Mouse (Mus musculus): Measurements from ENCODE around the gene Mgat5. TPM values are rescaled to one million over a fixed set of nuclear protein-coding genes. Genes with fewer than 3 reads are reported as not detected.

Gene Mgat5
- polyA plus RNA-seq, 1 experiment from 2014 or later = 15.0 TPM

DNA sequence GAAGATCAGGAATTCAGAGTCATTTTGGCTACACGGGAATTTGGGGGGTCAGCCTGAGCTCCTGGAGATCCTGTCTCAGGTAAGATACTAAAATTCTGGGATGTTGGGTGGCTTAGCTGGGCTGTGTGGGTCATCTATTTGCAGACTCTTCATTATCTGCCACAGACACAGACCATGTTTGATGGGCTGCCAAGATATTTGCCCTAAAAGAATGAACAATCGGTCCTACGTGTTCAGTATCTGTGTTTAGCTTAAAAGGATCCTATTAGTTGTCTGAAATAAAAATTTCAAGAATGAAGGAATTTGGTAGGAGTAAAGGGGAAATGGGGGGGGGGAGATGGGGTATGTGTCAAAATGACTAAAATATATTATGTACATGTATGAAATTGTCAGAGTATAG lies 105.9 kb downstream of the Mgat5 start:
- WGBS = 93% methylated on average over 3 of the region's 3 CpGs

GRCm38 (mm10) chr1:127313652-127314350 lies 109.0 kb downstream of the Mgat5 start:
- Histone ChIP-seq H3K4me3 (no peak overlapping the region), H3K9me3 (no peaks in the 10 kb centered on the region), H3K4me1 (replicated peaks) (peaks cover 26% of the 10 kb centered on the region), H3K36me3 (no peaks in the 10 kb centered on the region), H3K27me3 (no peaks in the 10 kb centered on the region), H3K4me2 (no peak overlapping the region), H3K9ac (no peak overlapping the region), H3K27ac (replicated peaks) (no peak overlapping the region)
- 36% methylated on average over 8 of the region's 8 CpGs for WGBS
- ATAC-seq (ENCODE audit: low FRiP score, low read depth) = no peak

More for the DNA sequence above, 105.9 kb downstream of the Mgat5 start:
- H3K4me2 ChIP-seq = no peak overlapping the region
- peaks cover 10% of the 10 kb centered on the region for H3K4me1 ChIP-seq (replicated peaks)
- no peak overlapping the region for H3K9ac ChIP-seq
- no peak overlapping the region for H3K4me3 ChIP-seq
- H3K27ac ChIP-seq (replicated peaks) = no peak overlapping the region
- ATAC-seq (ENCODE audit: low FRiP score, low read depth) = no peak
- no peaks in the 10 kb centered on the region for H3K36me3 ChIP-seq
- H3K27me3 ChIP-seq = no peaks in the 10 kb centered on the region
- no peaks in the 10 kb centered on the region for H3K9me3 ChIP-seq

GRCm38 (mm10) chr1:127315763-127316627 lies 111.2 kb downstream of the Mgat5 start:
- H3K9me3 ChIP-seq = no peaks in the 10 kb centered on the region
- ATAC-seq (ENCODE audit: low FRiP score, low read depth) = no peak
- peaks cover 30% of the 10 kb centered on the region for H3K4me1 ChIP-seq (replicated peaks)
- H3K27ac ChIP-seq (replicated peaks) = 0 out of 2 replicates have a peak overlapping the region, but pooled peaks have one; percentile 30
- 84% methylated on average over 13 of the region's 13 CpGs for WGBS
- no peak overlapping the region for H3K9ac ChIP-seq
- H3K4me2 ChIP-seq = no peak overlapping the region
- H3K27me3 ChIP-seq = no peaks in the 10 kb centered on the region
- H3K36me3 ChIP-seq = no peaks in the 10 kb centered on the region
- H3K4me3 ChIP-seq = no peak overlapping the region

DNA sequence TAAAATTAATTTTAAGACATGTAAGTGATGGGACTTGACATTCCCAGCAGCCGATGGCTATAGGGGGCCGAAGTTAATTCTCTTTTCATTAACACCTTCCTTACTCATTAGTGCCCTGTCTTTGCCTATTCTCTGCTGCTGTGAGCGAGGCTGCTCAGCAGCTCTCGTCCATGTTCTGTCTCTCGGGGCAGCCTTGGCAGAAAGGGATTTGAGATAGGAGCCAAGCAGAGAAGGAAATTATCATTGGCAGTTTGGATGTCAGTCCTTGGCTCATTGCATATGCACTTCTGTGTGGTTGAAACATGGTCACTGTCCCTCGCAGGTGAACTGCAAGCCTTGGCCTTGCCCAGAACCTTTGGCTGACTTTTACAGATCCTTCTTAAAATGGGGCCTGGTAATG lies 111.8 kb downstream of the Mgat5 start:
- Histone ChIP-seq H3K36me3 (no peaks in the 10 kb centered on the region), H3K27me3 (no peaks in the 10 kb centered on the region), H3K27ac (replicated peaks) (0 out of 2 replicates have a peak overlapping the region, but pooled peaks have one; percentile 28), H3K4me3 (no peak overlapping the region), H3K4me1 (replicated peaks) (peaks cover 30% of the 10 kb centered on the region), H3K9me3 (no peaks in the 10 kb centered on the region), H3K9ac (no peak overlapping the region), H3K4me2 (no peak overlapping the region)
- no peak for ATAC-seq (ENCODE audit: low FRiP score, low read depth)
- WGBS = 49% methylated on average over 6 of the region's 6 CpGs

GRCm38 (mm10) chr1:127317541-127317940 lies 112.7 kb downstream of the Mgat5 start:
- Histone ChIP-seq H3K9me3 (no peaks in the 10 kb centered on the region), H3K27ac (replicated peaks) (no peak overlapping the region), H3K4me1 (replicated peaks) (peaks cover 38% of the 10 kb centered on the region), H3K27me3 (no peaks in the 10 kb centered on the region), H3K36me3 (no peaks in the 10 kb centered on the region), H3K4me2 (no peak overlapping the region), H3K9ac (no peak overlapping the region), H3K4me3 (no peak overlapping the region)
- WGBS = 75% methylated on average over 9 of the region's 9 CpGs
- no peak for ATAC-seq (ENCODE audit: low FRiP score, low read depth)

GRCm38 (mm10) chr1:127318486-127318885 lies 113.7 kb downstream of the Mgat5 start:
- no peak overlapping the region for H3K9ac ChIP-seq
- H3K36me3 ChIP-seq = no peaks in the 10 kb centered on the region
- no peak overlapping the region for H3K27ac ChIP-seq (replicated peaks)
- no peak overlapping the region for H3K4me2 ChIP-seq
- H3K4me1 ChIP-seq (replicated peaks) = peaks cover 35% of the 10 kb centered on the region
- WGBS = 83% methylated on average over 7 of the region's 7 CpGs
- ATAC-seq (ENCODE audit: low FRiP score, low read depth) = no peak
- no peaks in the 10 kb centered on the region for H3K27me3 ChIP-seq
- no peak overlapping the region for H3K4me3 ChIP-seq
- H3K9me3 ChIP-seq = no peaks in the 10 kb centered on the region

DNA sequence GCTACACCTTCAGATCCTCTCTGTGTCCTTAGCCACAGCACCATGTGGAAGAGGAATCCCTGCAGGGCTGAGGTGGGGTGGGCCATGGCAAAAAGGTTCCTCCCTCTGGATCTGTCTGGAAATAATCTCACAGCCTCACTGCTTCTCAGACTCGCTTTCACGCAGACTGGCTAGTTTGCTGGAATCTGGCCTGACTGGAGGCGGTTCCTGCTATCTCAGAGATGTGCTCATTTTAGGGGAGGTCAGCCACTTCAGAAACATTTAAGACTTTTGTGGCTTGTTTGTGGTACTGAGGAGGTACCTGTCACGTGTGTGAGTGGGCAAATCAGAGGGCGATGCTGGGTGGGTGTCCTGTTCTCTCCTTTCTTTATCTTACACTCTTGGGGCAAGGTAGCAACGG lies 115.0 kb downstream of the Mgat5 start:
- Histone ChIP-seq H3K36me3 (no peaks in the 10 kb centered on the region), H3K4me2 (no peak overlapping the region), H3K4me1 (replicated peaks) (peaks cover 28% of the 10 kb centered on the region), H3K4me3 (no peak overlapping the region), H3K27me3 (no peaks in the 10 kb centered on the region), H3K9ac (no peak overlapping the region), H3K27ac (replicated peaks) (no peak overlapping the region), H3K9me3 (no peaks in the 10 kb centered on the region)
- 87% methylated on average over 6 of the region's 6 CpGs for WGBS
- ATAC-seq (ENCODE audit: low FRiP score, low read depth) = no peak

- no peak for ATAC-seq (ENCODE audit: low FRiP score, low read depth)
- no peak overlapping the region for H3K9ac ChIP-seq
- peaks cover 34% of the 10 kb centered on the region for H3K4me1 ChIP-seq (replicated peaks)
- no peaks in the 10 kb centered on the region for H3K9me3 ChIP-seq
- H3K4me2 ChIP-seq = no peak overlapping the region
- no peaks in the 10 kb centered on the region for H3K27me3 ChIP-seq
- no peak overlapping the region for H3K4me3 ChIP-seq
- no peak overlapping the region for H3K27ac ChIP-seq (replicated peaks)
- no peaks in the 10 kb centered on the region for H3K36me3 ChIP-seq
- 91% methylated on average over 10 of the region's 10 CpGs for WGBS
Observed at GRCm38 (mm10) chr1:127320956-127321355, 116.1 kb downstream of the Mgat5 start.

- ATAC-seq (ENCODE audit: low FRiP score, low read depth) = no peak
- H3K4me3 ChIP-seq = no peak overlapping the region
- 70% methylated on average over 3 of the region's 3 CpGs for WGBS
- H3K27me3 ChIP-seq = no peaks in the 10 kb centered on the region
- no peak overlapping the region for H3K4me2 ChIP-seq
- no peak overlapping the region for H3K9ac ChIP-seq
- no peaks in the 10 kb centered on the region for H3K36me3 ChIP-seq
- H3K4me1 ChIP-seq (replicated peaks) = peaks cover 28% of the 10 kb centered on the region
- no peaks in the 10 kb centered on the region for H3K9me3 ChIP-seq
- 0 out of 2 replicates have a peak overlapping the region, but pooled peaks have one; percentile 36 for H3K27ac ChIP-seq (replicated peaks)
Observed at GRCm38 (mm10) chr1:127321638-127322037, 116.8 kb downstream of the Mgat5 start.

DNA sequence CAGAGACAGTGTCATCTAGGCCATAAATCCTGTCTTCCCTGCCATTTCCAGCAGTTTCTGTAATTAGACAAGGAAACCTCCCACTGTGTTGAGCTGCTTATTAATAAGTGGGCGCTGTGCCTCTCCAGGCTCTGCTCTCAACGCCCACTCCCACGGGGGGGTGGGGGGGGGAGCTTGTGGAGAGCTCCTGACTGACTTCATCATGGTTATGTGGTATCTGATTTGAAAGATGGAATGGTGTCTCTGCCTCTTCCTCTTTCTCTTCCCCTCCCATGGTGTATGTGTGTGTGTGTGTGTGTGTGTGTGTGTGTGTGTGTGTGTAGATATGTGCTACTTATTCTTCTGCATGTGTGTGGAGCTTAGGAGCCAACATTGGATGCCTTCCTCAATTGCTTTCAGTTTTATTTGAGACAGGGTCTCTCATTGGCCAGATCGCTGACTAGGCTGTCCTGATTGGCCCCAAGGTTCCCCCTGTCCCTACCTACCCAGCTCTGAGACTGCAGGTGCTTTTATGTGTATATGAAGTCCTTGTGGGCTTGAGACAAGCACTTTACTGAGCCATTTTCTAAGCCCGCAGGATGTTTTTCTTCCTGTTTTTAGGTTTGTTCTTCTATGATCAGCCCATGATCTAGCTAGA lies 117.5 kb downstream of the Mgat5 start:
- no peak overlapping the region for H3K4me3 ChIP-seq
- no peak overlapping the region for H3K9ac ChIP-seq
- ATAC-seq (ENCODE audit: low FRiP score, low read depth) = no peak; the same call in 1 of the 2 replicates
- H3K27ac ChIP-seq (replicated peaks) = no peak overlapping the region
- H3K4me2 ChIP-seq = no peak overlapping the region
- H3K9me3 ChIP-seq = no peaks in the 10 kb centered on the region
- H3K36me3 ChIP-seq = no peaks in the 10 kb centered on the region
- H3K27me3 ChIP-seq = no peaks in the 10 kb centered on the region
- 65% methylated on average over 5 of the region's 5 CpGs for WGBS
- H3K4me1 ChIP-seq (replicated peaks) = peaks cover 22% of the 10 kb centered on the region

DNA sequence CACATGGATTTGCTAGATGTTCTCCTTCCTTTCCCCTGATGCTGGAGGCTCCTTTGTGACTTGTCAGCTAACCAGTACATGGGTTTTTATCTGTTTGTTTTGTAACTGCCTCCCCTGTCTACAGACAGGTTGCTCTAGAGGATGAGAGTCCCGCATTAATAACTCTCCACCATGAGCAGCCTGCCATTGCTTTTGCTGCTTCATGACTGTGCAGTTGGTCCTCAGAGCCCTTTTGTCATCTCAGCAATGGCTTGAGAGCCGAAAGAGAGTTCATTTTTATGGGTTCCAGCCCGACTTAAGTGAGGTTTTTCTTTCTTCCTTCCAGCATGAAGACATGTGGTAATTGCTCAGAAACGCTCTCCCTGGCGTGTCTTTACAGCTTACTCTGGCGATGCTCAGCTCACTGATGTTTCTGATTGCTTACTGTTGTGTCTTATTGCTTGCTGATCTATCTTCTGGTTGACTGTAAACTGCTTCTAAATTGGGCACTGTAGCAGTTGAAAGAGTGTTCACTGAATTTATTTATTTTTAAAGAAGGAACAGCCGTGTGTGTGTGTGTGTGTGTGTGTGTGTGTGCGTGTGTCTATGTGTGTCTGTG lies 120.9 kb downstream of the Mgat5 start:
- Histone ChIP-seq H3K4me1 (replicated peaks) (peaks cover 32% of the 10 kb centered on the region), H3K36me3 (no peaks in the 10 kb centered on the region), H3K9ac (no peak overlapping the region), H3K9me3 (no peaks in the 10 kb centered on the region), H3K27ac (replicated peaks) (peak overlapping the region; percentile 40; the same call in 1 of the 2 replicates), H3K4me3 (no peak overlapping the region), H3K4me2 (no peak overlapping the region), H3K27me3 (no peaks in the 10 kb centered on the region)
- WGBS = 59% methylated on average over 8 of the region's 8 CpGs
- 0 out of 2 replicates have a peak, but pooled peaks have one; percentile 27 for ATAC-seq (ENCODE audit: low FRiP score, low read depth)
